Mouse (Mus musculus): ENCODE data around the gene Usp2. TPM values are rescaled to one million over a fixed set of nuclear protein-coding genes. Genes with fewer than 3 reads are reported as not detected.
A peak's percentile ranks its signal among the peaks of the same experiment; 100 is the strongest.

The Usp2 gene
- polyA plus RNA-seq, 1 experiment: 6.6 TPM

- Histone ChIP-seq H3K4me3 (ENCODE audit: insufficient read depth, low read length) (peak overlapping the region; percentile 59; the same call in 1 of the 2 replicates), H3K4me1 (ENCODE audit: control insufficient read depth, insufficient read depth, low read length) (peaks cover 5% of the 10 kb centered on the region; the same call in 1 of the 2 replicates), H3K27ac (ENCODE audit: insufficient read depth, low read length) (no peak overlapping the region)
- TF ChIP-seq POLR2A (IDR thresholded peaks at IDR 0.05; ENCODE audit: low read depth, low read length): no peak
- TF ChIP-seq CTCF (IDR thresholded peaks at IDR 0.05; ENCODE audit: borderline replicate concordance, insufficient read depth, low read length): no peak
These were observed 20.9 kb upstream of the Usp2 start for GRCm38 (mm10) chr9:44045884-44046272.

- H3K4me3 ChIP-seq (ENCODE audit: insufficient read depth, low read length): no peak overlapping the region
- H3K27ac ChIP-seq (ENCODE audit: insufficient read depth, low read length): no peak overlapping the region
- TF ChIP-seq POLR2A (IDR thresholded peaks at IDR 0.05; ENCODE audit: low read depth, low read length) (no peak), CTCF (IDR thresholded peaks at IDR 0.05; ENCODE audit: borderline replicate concordance, insufficient read depth, low read length) (no peak)
- peaks cover 5% of the 10 kb centered on the region; the same call in 1 of the 2 replicates for H3K4me1 ChIP-seq (ENCODE audit: control insufficient read depth, insufficient read depth, low read length)
These were observed 20.4 kb upstream of the Usp2 start for GRCm38 (mm10) chr9:44046426-44046825.

- TF ChIP-seq POLR2A (IDR thresholded peaks at IDR 0.05; ENCODE audit: low read depth, low read length): no peak
- no peak for TF ChIP-seq CTCF (IDR thresholded peaks at IDR 0.05; ENCODE audit: borderline replicate concordance, insufficient read depth, low read length)
- Histone ChIP-seq H3K27ac (ENCODE audit: insufficient read depth, low read length) (no peak overlapping the region), H3K4me1 (ENCODE audit: control insufficient read depth, insufficient read depth, low read length) (peaks cover 5% of the 10 kb centered on the region; the same call in 1 of the 2 replicates), H3K4me3 (ENCODE audit: insufficient read depth, low read length) (no peak overlapping the region)
These were observed 19.8 kb upstream of the Usp2 start for GRCm38 (mm10) chr9:44047071-44047470.

- peaks cover 5% of the 10 kb centered on the region; the same call in 1 of the 2 replicates for H3K4me1 ChIP-seq (ENCODE audit: control insufficient read depth, insufficient read depth, low read length)
- peak overlapping the region; percentile 68 for H3K27ac ChIP-seq (ENCODE audit: insufficient read depth, low read length)
- H3K4me3 ChIP-seq (ENCODE audit: insufficient read depth, low read length): no peak overlapping the region
- TF ChIP-seq CTCF (IDR thresholded peaks at IDR 0.05; ENCODE audit: borderline replicate concordance, insufficient read depth, low read length) (no peak), POLR2A (IDR thresholded peaks at IDR 0.05; ENCODE audit: low read depth, low read length) (no peak)
These were observed 19.0 kb upstream of the Usp2 start for GRCm38 (mm10) chr9:44047571-44048490.

DNA sequence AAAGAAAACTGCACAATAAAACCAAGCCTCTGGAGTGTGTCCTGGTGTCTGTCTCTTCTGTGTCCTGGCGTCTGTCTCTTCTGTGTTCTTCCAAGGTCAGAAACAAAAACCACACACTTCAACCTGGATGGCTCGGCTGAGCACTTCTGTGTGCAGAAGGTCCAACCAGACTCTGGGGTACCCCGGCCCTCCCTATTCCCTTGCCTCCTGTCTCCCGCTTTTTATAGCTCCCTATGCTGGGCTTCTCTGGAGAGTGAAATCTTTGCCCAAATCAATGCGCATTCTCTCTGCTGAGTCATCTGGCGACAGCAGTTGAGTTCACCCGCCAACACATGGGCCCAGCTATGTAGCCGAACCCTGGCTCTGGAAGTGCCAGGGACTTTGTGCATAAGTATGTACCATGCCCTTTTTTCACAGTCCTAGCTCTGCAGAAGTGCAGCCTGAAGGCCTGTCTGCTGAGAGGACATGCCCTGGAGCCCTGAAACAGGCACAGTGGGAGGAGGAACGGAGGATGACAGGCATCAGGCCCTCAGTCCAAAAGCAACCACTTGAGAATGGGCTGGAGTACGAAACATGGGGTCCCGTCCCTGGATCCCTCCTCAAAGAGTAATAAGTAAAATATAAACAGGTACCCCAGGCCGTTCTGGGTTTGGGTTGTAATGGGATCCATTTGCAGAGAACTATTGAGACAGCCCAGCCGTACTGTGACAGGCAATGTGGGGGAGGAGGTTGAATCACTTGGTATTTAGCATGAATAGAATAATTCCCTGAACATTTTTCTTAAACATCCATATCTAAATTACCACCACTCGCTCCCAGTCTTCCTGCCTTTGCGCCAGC, 18.1 kb upstream of the Usp2 start:
- H3K27ac ChIP-seq (ENCODE audit: insufficient read depth, low read length): peak overlapping the region; percentile 68
- no peak overlapping the region for H3K4me3 ChIP-seq (ENCODE audit: insufficient read depth, low read length)
- H3K4me1 ChIP-seq (ENCODE audit: control insufficient read depth, insufficient read depth, low read length): peaks cover 5% of the 10 kb centered on the region; the same call in 1 of the 2 replicates
- TF ChIP-seq CTCF (IDR thresholded peaks at IDR 0.05; ENCODE audit: borderline replicate concordance, insufficient read depth, low read length) (no peak), POLR2A (IDR thresholded peaks at IDR 0.05; ENCODE audit: low read depth, low read length) (peak; percentile 40)

DNA sequence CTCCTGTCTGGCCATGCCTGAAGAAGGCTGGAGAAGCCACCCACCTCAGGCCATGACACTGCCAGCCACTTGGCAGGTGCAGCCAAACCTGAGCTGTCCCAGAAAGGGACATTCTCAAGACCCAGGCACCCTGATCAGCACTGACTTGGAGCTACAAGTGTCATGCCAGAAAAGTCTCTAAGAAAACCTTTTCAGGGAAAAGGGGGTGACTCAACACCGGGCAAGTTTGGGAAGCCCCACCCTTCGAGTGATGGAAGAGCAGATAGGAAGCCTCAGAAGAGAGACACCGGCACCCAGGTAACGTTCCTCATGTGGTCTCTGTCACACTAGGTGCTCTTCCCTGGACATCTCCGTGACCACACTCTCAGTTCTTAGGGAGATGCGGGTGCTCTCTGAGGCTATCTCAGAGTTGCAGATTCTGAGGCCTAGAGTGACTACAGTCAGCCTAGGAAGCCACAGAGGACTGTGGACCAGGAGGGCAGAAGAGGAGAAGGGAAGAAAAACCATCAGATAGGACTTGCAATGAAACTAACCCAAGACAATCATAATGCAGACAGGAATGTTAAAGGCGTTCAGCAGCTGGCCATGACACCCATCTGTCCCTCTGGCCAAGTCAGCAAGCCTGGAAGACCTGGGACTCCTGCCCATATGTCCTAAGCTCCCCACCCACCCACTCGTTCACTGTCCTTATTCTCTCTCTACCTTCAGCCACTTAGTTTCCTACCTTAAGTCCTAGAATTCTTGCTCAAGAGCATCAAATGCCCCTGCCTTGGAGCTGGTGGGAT, 17.2 kb upstream of the Usp2 start:
- Histone ChIP-seq H3K4me3 (ENCODE audit: insufficient read depth, low read length) (no peak overlapping the region), H3K27ac (ENCODE audit: insufficient read depth, low read length) (peak overlapping the region; percentile 68), H3K4me1 (ENCODE audit: control insufficient read depth, insufficient read depth, low read length) (peaks cover 5% of the 10 kb centered on the region; the same call in 1 of the 2 replicates)
- TF ChIP-seq POLR2A (IDR thresholded peaks at IDR 0.05; ENCODE audit: low read depth, low read length) (peak; percentile 43; the same call in 1 of the 2 replicates), CTCF (IDR thresholded peaks at IDR 0.05; ENCODE audit: borderline replicate concordance, insufficient read depth, low read length) (no peak)

DNA sequence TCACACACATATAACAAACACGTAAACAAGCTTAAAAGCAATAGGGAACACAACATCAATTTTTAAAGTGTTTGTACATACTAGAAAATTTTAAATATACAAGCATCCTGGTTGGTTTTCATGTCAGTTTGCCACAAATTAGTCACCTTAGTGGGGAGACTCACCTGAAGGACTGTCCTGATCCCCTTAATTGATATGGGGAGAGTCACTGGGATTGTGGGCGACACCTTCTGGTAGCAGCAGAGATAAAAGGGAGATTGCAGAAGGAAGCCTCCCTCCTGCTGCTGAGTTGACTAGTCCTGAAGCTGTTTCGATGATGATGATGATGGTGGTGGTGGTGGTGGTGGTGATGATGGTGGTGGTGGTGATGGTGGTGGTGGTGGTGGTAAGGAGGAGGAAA, 14.0 kb upstream of the Usp2 start:
- TF ChIP-seq CTCF (IDR thresholded peaks at IDR 0.05; ENCODE audit: borderline replicate concordance, insufficient read depth, low read length) (no peak), POLR2A (IDR thresholded peaks at IDR 0.05; ENCODE audit: low read depth, low read length) (no peak)
- Histone ChIP-seq H3K4me3 (ENCODE audit: insufficient read depth, low read length) (no peak overlapping the region), H3K4me1 (ENCODE audit: control insufficient read depth, insufficient read depth, low read length) (peaks cover 5% of the 10 kb centered on the region; the same call in 1 of the 2 replicates), H3K27ac (ENCODE audit: insufficient read depth, low read length) (no peak overlapping the region)

DNA sequence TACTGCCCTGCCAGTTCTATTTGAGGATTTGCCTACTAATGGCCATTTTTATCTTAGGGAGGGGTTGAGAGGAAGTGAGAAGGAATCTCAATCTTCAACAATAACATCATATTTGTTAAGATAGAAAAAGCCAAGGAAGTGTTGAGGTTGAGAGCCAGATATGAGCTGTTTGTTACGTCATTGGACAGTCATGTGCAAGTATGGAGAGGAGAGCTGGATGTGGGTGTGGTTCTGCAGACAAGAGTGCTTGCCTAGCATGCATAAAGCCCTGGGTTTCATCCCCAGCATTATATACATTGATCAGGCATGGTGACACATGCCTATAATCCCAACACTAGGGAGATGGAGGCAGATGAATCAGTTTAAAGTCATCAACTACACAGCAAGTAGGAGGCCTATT, 12.9 kb upstream of the Usp2 start:
- Histone ChIP-seq H3K4me1 (ENCODE audit: control insufficient read depth, insufficient read depth, low read length) (peaks cover 3% of the 10 kb centered on the region; the same call in 1 of the 2 replicates), H3K27ac (ENCODE audit: insufficient read depth, low read length) (peak overlapping the region; percentile 84; the same call in 1 of the 2 replicates), H3K4me3 (ENCODE audit: insufficient read depth, low read length) (no peak overlapping the region)
- TF ChIP-seq POLR2A (IDR thresholded peaks at IDR 0.05; ENCODE audit: low read depth, low read length): no peak
- no peak for TF ChIP-seq CTCF (IDR thresholded peaks at IDR 0.05; ENCODE audit: borderline replicate concordance, insufficient read depth, low read length)

DNA sequence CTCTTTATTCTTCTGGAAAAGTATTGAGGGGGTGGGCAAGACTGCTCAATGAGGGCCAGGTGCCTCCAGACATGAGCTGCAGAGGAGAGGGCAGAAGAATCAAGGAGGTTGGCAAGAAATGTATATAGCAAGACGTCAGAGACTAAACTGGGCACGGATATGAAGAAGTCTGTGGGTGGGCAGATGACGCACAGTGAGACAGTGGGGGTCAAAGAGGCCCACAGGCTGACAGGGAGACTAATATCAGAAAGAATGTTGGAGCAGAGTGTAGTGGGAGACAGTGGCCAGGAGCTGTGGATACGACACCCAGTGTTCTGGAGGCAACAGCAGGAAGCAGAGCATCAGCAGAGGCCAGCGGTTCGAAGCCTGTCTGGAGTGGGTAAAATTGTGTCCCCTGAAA, 8.2 kb upstream of the Usp2 start:
- Histone ChIP-seq H3K27ac (ENCODE audit: insufficient read depth, low read length) (no peak overlapping the region), H3K4me1 (ENCODE audit: control insufficient read depth, insufficient read depth, low read length) (no peaks in the 10 kb centered on the region; the same call in 1 of the 2 replicates), H3K4me3 (ENCODE audit: insufficient read depth, low read length) (no peak overlapping the region)
- TF ChIP-seq POLR2A (IDR thresholded peaks at IDR 0.05; ENCODE audit: low read depth, low read length) (no peak), CTCF (IDR thresholded peaks at IDR 0.05; ENCODE audit: borderline replicate concordance, insufficient read depth, low read length) (no peak)
